Mouse (Mus musculus): ENCODE data around the gene Slc12a4. TPM values are rescaled to one million over a fixed set of nuclear protein-coding genes. Genes with fewer than 3 reads are reported as not detected.

Slc12a4 gene
- polyA plus RNA-seq, 1 experiment from 2014 or later, result 18.7 TPM

DNA sequence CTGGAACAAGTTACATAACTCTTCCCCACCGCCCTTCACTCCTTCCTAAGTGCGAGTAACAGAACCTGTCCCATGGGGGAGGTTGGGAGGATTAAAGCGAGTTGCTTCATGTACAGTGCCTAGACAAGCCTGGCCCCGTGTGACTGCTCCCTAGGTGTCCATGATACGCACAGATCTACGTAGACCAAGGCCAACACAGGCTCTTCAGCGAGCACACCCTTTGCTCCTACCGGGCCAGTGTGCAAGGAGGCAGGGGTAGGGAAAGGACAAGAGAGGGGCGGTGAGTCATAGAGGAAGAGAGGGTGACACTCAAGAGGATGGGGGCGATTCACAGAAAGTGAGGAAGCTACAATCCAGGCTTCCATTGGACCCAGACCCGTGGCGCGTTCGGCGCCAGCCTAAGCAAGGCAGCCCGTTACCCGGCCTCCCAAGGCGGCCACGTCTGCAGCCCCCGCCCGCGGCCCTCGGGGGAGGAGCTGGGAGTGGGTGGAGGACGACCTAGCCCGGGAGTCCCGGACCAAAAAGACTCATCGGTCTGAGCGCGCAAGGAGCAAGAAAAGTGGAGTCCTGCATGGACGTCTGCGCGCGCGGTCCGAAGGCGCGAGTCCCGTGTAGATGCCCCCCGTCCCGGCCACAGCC is 512 bp downstream of the Slc12a4 start:
- peak overlapping the region; percentile 76 for H3K4me3 ChIP-seq
- no peak for DNase-seq (ENCODE audit: low spot score)
- H3K36me3 ChIP-seq, result no peaks in the 10 kb centered on the region
- peak overlapping the region; percentile 85 for H3K27ac ChIP-seq (replicated peaks)
- peaks cover 31% of the 10 kb centered on the region for H3K4me1 ChIP-seq
- H3K9me3 ChIP-seq (replicated peaks), result no peaks in the 10 kb centered on the region
- peaks cover 50% of the 10 kb centered on the region for H3K27me3 ChIP-seq (ENCODE audit: low read depth, poor library complexity, severe bottlenecking)
- whole genome bisulfite sequencing, result 3% methylated on average over 40 of the region's 40 CpGs

DNA sequence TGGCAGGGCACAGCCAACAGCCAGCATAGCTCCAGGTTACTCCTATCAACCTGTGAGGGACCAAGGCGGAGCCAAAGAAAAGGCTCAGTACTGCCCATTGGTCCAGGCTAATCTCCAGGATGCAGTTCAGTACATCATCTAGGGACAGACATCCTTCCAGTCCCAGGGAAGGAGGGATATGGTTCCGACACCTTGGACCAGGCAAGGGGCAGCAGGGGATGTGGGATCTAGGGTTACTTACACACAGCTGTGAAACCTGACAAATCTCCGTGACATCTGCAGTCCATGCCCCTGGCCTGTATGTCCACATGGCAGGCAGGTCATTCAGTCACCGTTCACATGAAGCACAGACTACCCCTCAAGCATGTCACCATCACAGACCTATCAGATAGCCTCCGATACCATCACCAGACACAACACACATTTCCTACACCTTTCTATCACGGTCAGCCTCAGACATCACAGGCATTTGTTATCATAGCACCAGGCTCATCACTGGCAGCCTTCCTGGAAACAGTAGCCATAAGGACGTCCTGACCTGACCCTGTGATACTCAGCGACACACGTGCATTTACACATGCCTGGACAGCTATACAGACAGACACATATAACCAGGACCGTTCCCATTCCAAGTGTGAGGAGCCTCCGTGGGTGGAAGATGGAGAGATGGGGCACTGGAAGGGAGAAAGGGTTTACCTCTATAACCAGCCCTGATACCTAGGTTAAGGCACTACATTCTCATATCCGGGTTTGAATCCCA is 1.2 kb downstream of the Slc12a4 start:
- H3K9me3 ChIP-seq (replicated peaks), result no peaks in the 10 kb centered on the region

DNA sequence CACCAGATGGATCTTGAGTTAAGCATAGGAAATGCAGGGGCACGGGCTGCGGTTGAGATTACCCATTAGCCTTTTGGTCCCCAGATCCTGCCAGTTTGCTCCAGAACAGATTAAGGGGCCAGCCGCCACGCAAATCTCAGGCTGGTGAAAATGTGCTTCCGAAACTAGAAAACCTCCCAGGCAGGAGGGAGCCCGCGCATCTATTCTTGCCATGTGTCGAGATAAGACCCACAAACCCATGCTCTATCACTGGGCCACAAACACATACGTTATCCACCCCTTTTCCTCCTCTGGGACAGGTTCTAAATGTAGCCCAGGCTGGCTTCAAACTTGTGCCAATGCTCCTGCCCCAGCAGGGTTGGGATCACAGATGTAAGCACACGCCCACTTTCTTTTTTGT is 4.4 kb downstream of the Slc12a4 start:
- DNase-seq (ENCODE audit: low spot score), result no peak
- peaks cover 9% of the 10 kb centered on the region for H3K36me3 ChIP-seq
- WGBS, result 90% methylated on average over 10 of the region's 10 CpGs
- peaks cover 32% of the 10 kb centered on the region for H3K27me3 ChIP-seq (ENCODE audit: low read depth, poor library complexity, severe bottlenecking)
- H3K4me3 ChIP-seq, result no peak overlapping the region
- no peaks in the 10 kb centered on the region for H3K9me3 ChIP-seq (replicated peaks)
- H3K4me1 ChIP-seq, result peaks cover 24% of the 10 kb centered on the region
- H3K27ac ChIP-seq (replicated peaks), result no peak overlapping the region

More for the DNA sequence above, 1.2 kb downstream of the Slc12a4 start:
- H3K4me3 ChIP-seq, result peak overlapping the region; percentile 76
- peak overlapping the region; percentile 85; the same call in 1 of the 2 replicates for H3K27ac ChIP-seq (replicated peaks)
- 73% methylated on average over 12 of the region's 12 CpGs for WGBS
- H3K4me1 ChIP-seq, result peaks cover 31% of the 10 kb centered on the region
- H3K36me3 ChIP-seq, result no peaks in the 10 kb centered on the region
- peaks cover 50% of the 10 kb centered on the region for H3K27me3 ChIP-seq (ENCODE audit: low read depth, poor library complexity, severe bottlenecking)
- DNase-seq (ENCODE audit: low spot score), result no peak

DNA sequence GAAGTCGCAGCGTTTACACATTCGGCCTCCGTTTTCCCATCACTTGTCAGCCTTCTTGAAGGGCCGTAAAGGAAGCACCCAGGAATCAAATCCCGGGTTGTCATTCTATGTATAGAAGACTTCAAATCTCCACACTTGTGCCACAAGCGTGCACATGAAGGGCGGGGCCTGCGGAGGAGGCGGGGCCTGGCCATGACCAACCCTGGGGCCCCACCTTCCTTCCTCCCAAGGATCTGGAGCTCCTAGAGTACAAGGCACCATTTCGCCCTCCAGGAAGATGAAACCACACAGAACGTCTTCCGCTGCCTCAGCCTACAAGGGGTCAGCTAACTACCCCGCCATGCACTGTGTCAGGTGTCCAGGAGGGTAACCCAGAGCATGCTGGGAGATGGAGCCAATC is 4.8 kb downstream of the Slc12a4 start:
- no peak for DNase-seq (ENCODE audit: low spot score)
- H3K36me3 ChIP-seq, result peaks cover 9% of the 10 kb centered on the region
- H3K27ac ChIP-seq (replicated peaks), result no peak overlapping the region
- no peaks in the 10 kb centered on the region for H3K9me3 ChIP-seq (replicated peaks)
- no peak overlapping the region for H3K4me3 ChIP-seq
- 72% methylated on average over 14 of the region's 14 CpGs for WGBS
- peaks cover 28% of the 10 kb centered on the region for H3K27me3 ChIP-seq (ENCODE audit: low read depth, poor library complexity, severe bottlenecking)
- peaks cover 20% of the 10 kb centered on the region for H3K4me1 ChIP-seq

DNA sequence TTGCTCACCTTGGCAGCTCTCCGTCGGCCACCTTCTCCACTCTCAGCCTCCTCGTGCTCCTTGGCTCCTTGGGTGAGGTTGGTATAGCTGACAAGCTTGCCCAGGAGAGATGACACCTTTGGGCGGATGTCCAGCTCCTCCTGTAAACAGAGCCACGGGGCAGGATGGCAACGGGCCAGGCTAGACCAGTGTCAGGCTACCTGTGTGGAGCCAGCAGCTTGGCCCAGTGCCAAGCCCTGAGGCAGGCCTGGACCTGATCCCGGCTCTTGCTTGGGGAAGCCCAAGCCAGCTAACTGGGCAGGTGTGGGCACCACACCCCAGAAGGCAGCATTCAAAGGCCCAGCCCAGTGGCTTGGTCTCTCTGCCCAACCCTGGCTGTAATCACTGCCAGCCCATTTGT is 6.5 kb downstream of the Slc12a4 start:
- no peaks in the 10 kb centered on the region for H3K9me3 ChIP-seq (replicated peaks)

DNA sequence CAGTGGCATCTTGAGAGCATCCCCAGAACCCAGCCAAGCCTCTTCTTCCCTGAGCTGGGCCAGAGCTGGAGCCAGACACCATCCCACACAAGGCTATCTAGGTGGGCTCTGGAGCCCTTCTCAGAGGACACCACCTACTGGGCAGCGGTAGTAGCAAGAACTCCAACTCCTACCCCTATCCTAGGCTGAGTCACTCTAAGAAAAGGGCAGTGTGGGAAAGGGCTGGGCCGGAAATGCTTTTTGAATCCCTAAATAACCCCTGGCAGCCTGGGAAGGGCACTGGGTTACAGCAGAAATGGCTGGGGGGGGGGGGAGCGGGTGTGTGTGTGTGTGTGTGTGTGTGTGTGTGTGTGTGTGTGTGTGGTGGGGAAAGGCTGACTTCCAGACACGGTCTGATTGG is 8.1 kb downstream of the Slc12a4 start:
- no peaks in the 10 kb centered on the region; the same call in 1 of the 2 replicates for H3K4me1 ChIP-seq
- peaks cover 23% of the 10 kb centered on the region for H3K36me3 ChIP-seq
- 80% methylated on average over 3 of the region's 4 CpGs for WGBS
- DNase-seq (ENCODE audit: low spot score), result no peak
- no peaks in the 10 kb centered on the region for H3K9me3 ChIP-seq (replicated peaks)
- no peak overlapping the region for H3K27ac ChIP-seq (replicated peaks)
- H3K27me3 ChIP-seq (ENCODE audit: low read depth, poor library complexity, severe bottlenecking), result no peaks in the 10 kb centered on the region
- H3K4me3 ChIP-seq, result no peak overlapping the region

More for the DNA sequence above, 6.5 kb downstream of the Slc12a4 start:
- Histone ChIP-seq H3K4me3 (no peak overlapping the region), H3K36me3 (peaks cover 14% of the 10 kb centered on the region), H3K27me3 (ENCODE audit: low read depth, poor library complexity, severe bottlenecking) (peaks cover 10% of the 10 kb centered on the region), H3K27ac (replicated peaks) (no peak overlapping the region), H3K4me1 (peaks cover 2% of the 10 kb centered on the region)
- no peak for DNase-seq (ENCODE audit: low spot score)
- WGBS, result 93% methylated on average over 7 of the region's 7 CpGs

DNA sequence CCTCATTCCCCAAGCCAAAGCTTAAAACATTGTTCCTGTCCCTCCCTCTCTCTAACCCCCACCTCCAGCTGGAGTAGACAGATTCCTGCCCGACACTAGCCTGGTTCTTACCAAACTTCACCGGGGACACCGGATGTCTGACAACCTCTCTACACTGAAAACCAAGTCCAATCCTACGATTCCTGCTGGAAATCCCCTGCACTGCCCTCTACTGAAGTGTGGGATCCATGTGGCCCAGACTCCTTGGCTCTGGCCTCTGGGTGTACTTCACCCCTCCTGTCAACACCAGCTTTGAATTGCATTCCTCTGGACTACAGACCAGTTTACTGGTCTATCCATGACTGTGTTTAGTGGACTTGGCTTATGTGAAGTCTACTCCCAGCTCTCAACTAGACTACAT is 9.3 kb downstream of the Slc12a4 start:
- Histone ChIP-seq H3K27me3 (ENCODE audit: low read depth, poor library complexity, severe bottlenecking) (no peaks in the 10 kb centered on the region), H3K9me3 (replicated peaks) (no peaks in the 10 kb centered on the region), H3K27ac (replicated peaks) (no peak overlapping the region), H3K4me3 (no peak overlapping the region), H3K4me1 (no peaks in the 10 kb centered on the region; the same call in 1 of the 2 replicates), H3K36me3 (peaks cover 29% of the 10 kb centered on the region)
- WGBS, result 87% methylated on average over 4 of the region's 4 CpGs
- no peak for DNase-seq (ENCODE audit: low spot score)

DNA sequence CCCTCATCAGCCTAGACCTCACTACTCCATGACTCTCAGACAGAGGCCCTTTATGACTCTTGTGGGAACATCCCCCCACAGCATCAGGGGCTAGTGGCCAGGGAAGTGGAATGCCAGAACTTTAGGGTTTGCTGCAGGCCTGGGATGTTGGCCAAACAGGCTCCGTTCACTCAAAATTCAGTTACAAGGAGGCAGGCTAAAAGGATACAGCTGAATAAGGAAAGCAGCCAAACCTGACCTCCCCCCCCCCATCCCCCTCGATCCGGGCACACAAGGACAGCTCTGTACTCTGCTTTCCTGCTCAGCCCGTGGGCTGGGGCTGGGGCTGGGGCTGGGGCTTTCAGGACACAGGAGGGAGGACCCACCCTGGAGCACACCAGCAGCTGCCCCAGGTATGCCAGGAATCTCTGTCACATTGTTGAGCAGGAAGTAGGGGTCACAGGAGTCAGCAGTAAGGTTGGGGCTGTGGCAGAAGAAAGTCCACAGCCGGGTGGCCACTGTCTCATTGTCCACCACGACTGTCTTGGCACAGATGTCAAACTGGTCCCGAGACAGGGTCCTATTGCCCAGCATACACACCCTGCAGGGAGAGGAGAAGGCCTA is 14.7 kb downstream of the Slc12a4 start:
- 59% methylated on average over 7 of the region's 7 CpGs for WGBS
- DNase-seq (ENCODE audit: low spot score), result no peak
- Histone ChIP-seq H3K36me3 (peaks cover 73% of the 10 kb centered on the region), H3K27ac (replicated peaks) (no peak overlapping the region), H3K9me3 (replicated peaks) (no peaks in the 10 kb centered on the region), H3K27me3 (ENCODE audit: low read depth, poor library complexity, severe bottlenecking) (no peaks in the 10 kb centered on the region), H3K4me3 (no peak overlapping the region), H3K4me1 (0 out of 2 replicates have a peak, but pooled peaks cover 4% of the 10 kb centered on the region)

DNA sequence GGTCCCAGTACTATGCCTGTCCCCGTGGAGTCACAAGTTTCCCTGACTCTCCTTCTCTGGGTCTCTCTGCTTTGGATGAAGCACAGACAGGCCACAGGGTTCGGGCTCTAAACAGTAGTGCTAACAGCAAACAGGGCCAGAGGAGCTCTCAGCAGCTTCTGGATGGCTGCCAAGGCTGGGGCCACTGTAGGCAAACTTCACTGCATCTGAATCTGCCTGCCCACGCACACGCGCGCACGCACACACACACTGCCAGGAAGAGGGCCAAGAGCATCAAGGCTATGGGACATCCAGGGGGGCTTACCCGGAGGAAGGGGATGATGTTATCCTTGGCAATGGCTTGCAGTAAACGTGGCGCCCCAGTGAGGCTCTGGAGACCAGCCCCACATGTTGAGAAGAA is 16.5 kb downstream of the Slc12a4 start:
- Histone ChIP-seq H3K27ac (replicated peaks) (no peak overlapping the region), H3K36me3 (peaks cover 85% of the 10 kb centered on the region), H3K4me3 (no peak overlapping the region), H3K27me3 (ENCODE audit: low read depth, poor library complexity, severe bottlenecking) (no peaks in the 10 kb centered on the region), H3K9me3 (replicated peaks) (no peaks in the 10 kb centered on the region), H3K4me1 (0 out of 2 replicates have a peak, but pooled peaks cover 4% of the 10 kb centered on the region)
- no peak for DNase-seq (ENCODE audit: low spot score)
- 96% methylated on average over 10 of the region's 10 CpGs for WGBS

DNA sequence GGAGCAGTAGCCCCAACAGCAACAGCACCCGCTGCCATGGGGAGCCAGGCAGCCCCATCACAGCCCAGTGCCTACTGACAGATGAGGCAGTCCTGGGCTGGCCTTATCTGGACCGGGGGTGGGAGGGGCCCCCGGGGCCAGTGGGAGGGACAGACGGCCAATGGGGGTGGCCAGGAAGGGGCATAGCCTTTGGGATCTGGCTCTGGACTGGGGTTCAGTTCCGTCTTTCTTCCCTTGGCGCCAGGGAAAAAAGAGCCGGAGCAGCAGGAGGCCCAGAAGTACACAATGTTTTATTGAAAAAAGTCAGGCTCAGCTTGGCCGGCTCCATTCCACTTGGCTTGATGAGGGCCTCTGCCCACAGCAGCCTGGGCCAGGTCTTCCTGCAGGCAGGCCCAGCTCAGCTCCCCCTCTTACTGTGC is 22.6 kb downstream of the Slc12a4 start, which contains the start of gene Lcat:
Lcat (minus strand) TSS at position 62 of the 419 bp plus-strand sequence.
- no peak for DNase-seq (ENCODE audit: low spot score)
- Histone ChIP-seq H3K9me3 (replicated peaks) (no peaks in the 10 kb centered on the region), H3K36me3 (peaks cover 52% of the 10 kb centered on the region), H3K27me3 (ENCODE audit: low read depth, poor library complexity, severe bottlenecking) (no peaks in the 10 kb centered on the region), H3K27ac (replicated peaks) (peak within 1 kb of the TSS; percentile 13; the same call in 1 of the 2 replicates), H3K4me3 (no peak within 1 kb of the TSS), H3K4me1 (peaks cover under 1% of the 10 kb centered on the region)
- 69% methylated on average over 8 of the region's 8 CpGs for WGBS

DNA sequence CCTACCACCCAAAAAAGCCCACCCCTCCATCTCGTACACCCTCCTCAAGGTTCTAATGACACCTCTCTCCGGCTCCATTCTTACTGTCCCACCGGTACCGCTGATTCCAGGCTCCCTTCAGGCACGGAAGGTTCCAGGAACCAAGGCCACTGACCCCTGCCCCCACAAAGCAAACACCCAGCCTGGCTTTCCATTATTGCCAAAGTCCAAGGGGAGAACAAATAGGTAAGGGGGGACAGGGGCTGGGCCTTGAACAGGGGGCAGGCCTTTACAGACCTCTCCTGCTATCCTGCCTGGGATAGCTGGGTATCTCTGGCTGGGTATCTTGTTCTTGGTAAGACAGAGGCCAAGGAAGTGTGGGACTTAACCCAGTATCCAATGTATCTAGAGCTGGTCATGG is 23.4 kb downstream of the Slc12a4 start:
- 91% methylated on average over 5 of the region's 5 CpGs for WGBS
- no peak for DNase-seq (ENCODE audit: low spot score)

DNA sequence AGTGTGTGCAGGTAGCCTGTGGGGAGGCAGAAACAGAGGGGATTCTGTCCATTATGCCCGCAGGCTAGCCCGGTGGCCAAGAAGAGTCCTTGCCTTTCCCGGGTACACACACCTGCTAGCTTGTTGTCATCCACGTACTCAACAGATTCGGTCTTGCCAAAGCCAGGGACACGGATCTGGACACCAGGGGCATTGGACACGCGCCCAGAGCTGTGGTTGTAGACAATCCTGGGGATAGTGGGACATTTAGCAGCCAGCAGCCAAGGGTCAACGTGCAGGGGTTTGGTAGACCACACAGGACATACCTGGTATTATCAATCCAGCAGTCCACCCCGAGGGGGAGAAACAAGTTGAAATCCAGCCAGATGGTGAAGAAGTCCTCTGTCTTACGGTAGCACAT is 23.9 kb downstream of the Slc12a4 start:
- Histone ChIP-seq H3K27ac (replicated peaks) (no peak overlapping the region), H3K27me3 (ENCODE audit: low read depth, poor library complexity, severe bottlenecking) (no peaks in the 10 kb centered on the region), H3K4me3 (no peak overlapping the region), H3K9me3 (replicated peaks) (no peaks in the 10 kb centered on the region), H3K36me3 (peaks cover 39% of the 10 kb centered on the region), H3K4me1 (peaks cover 9% of the 10 kb centered on the region)
- WGBS, result 92% methylated on average over 11 of the region's 11 CpGs
- no peak for DNase-seq (ENCODE audit: low spot score)

More for the DNA sequence above, 23.4 kb downstream of the Slc12a4 start:
- H3K27ac ChIP-seq (replicated peaks), result no peak overlapping the region
- H3K27me3 ChIP-seq (ENCODE audit: low read depth, poor library complexity, severe bottlenecking), result no peaks in the 10 kb centered on the region
- H3K9me3 ChIP-seq (replicated peaks), result no peaks in the 10 kb centered on the region
- peaks cover 44% of the 10 kb centered on the region for H3K36me3 ChIP-seq
- peaks cover 9% of the 10 kb centered on the region for H3K4me1 ChIP-seq
- no peak overlapping the region for H3K4me3 ChIP-seq

DNA sequence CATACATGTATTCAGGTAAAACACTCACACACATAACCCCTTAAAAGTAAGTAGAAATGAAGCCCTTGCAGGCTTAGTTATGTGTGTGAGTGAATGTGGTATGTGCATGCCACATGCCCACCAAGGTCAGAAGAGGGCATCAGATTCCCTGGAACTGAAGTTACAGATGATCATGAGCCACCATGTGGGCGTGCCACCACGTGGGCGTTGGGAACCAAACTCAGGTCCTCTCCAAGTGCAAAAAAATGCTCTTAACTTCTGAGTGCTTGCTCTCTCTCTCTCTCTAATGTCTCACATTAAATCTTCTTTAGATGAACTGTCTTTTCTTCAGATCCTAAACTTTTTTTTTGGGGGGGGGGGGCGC is 27.6 kb downstream of the Slc12a4 start, which contains the start of gene Psmb10:
Psmb10 (minus strand) TSS at position 139 of the 364 bp plus-strand sequence.
- Histone ChIP-seq H3K4me1 (peaks cover 25% of the 10 kb centered on the region), H3K36me3 (peaks cover 4% of the 10 kb centered on the region), H3K27me3 (ENCODE audit: low read depth, poor library complexity, severe bottlenecking) (no peaks in the 10 kb centered on the region), H3K9me3 (replicated peaks) (no peaks in the 10 kb centered on the region), H3K4me3 (peak within 1 kb of the TSS; percentile 86), H3K27ac (replicated peaks) (peak within 1 kb of the TSS; percentile 92)
- no peak for DNase-seq (ENCODE audit: low spot score)
- 48% methylated on average over 4 of the region's 4 CpGs for WGBS
